Mouse (Mus musculus) erythroblast, embryonic 14.5 days (primary cell): Measurements from ENCODE around the gene Klk7.

Source experiments
- GATA1 ChIP-seq: IDR thresholded peaks from 2 replicates; pipeline ENCODE4 v1.6.1; 2012; ENCODE audit warnings: low read length, inconsistent platforms, mixed read lengths
- TAL1 ChIP-seq: IDR thresholded peaks from 3 replicates; pipeline ENCODE4 v1.6.1; 2012; ENCODE audit warnings: low read length, inconsistent platforms, mixed read lengths

DNA sequence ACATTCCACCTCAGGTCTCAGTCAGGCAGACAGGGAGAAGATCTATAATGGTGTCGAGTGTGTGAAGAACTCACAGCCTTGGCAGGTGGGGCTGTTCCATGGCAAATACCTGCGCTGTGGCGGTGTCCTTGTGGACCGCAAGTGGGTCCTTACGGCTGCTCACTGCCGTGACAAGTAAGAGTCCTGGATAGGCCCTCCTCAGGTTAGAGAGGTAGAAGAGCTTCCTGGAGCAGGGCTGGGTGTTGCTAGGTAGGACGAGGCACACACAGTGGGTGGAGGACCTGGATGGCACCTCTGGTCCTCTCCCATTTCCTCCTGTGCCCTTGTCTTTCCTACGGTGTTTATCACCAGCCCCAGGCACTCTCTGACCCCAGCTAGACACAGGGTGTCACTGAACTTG, 41.5 kb upstream of the Klk7 start:
- no peak for TF ChIP-seq GATA1
- no peak for TF ChIP-seq TAL1
